Mouse (Mus musculus) thymus, postnatal 10 days (tissue): ENCODE results near the gene Nfe2.

ENCODE experiments used
- DNase-seq, 2 experiments: peaks; one replicate each; pipeline ENCODE4 v3.0.0; 2021; ENCODE audit warnings: low spot score in 2 of 2

The Nfe2 gene

GRCm38 (mm10) chr15:103257790-103258728 is at the start of gene Nfe2:
TSS of gene Nfe2 (minus strand) at chr15:103258403.
- peak; percentile 64 to 66 for DNase-seq

GRCm38 (mm10) chr15:103307125-103307524 is 48.9 kb upstream of the Nfe2 start:
- peak; percentile 80 to 91 for DNase-seq

GRCm38 (mm10) chr15:103305792-103306645 is 47.8 kb upstream of the Nfe2 start:
- DNase-seq, result no peak

- peak; percentile 74 to 76 for DNase-seq
Observed at GRCm38 (mm10) chr15:103305070-103305678, 47.0 kb upstream of the Nfe2 start.

GRCm38 (mm10) chr15:103304616-103304969 is 46.4 kb upstream of the Nfe2 start:
- no peak for DNase-seq

GRCm38 (mm10) chr15:103303916-103304615 is 45.9 kb upstream of the Nfe2 start:
- no peak for DNase-seq

GRCm38 (mm10) chr15:103302341-103303021 is 44.3 kb upstream of the Nfe2 start:
- no peak for DNase-seq

GRCm38 (mm10) chr15:103301547-103302340 is 43.5 kb upstream of the Nfe2 start:
- no peak for DNase-seq

GRCm38 (mm10) chr15:103301046-103301445 is 42.8 kb upstream of the Nfe2 start:
- no peak for DNase-seq

- no peak for DNase-seq
Observed at GRCm38 (mm10) chr15:103300560-103300959, 42.4 kb upstream of the Nfe2 start.

- no peak for DNase-seq
Observed at GRCm38 (mm10) chr15:103300067-103300471, 41.9 kb upstream of the Nfe2 start.

- no peak for DNase-seq
Observed at GRCm38 (mm10) chr15:103299644-103300043, 41.4 kb upstream of the Nfe2 start.

- no peak for DNase-seq
Observed at GRCm38 (mm10) chr15:103298861-103299616, 40.8 kb upstream of the Nfe2 start.

GRCm38 (mm10) chr15:103298026-103298425 is 39.8 kb upstream of the Nfe2 start:
- DNase-seq, result no peak

GRCm38 (mm10) chr15:103297313-103297712 is 39.1 kb upstream of the Nfe2 start:
- no peak for DNase-seq

- no peak for DNase-seq
Observed at GRCm38 (mm10) chr15:103295851-103296250, 37.6 kb upstream of the Nfe2 start.

GRCm38 (mm10) chr15:103294649-103295048 is 36.4 kb upstream of the Nfe2 start:
- no peak for DNase-seq

GRCm38 (mm10) chr15:103293375-103293774 is 35.2 kb upstream of the Nfe2 start:
- DNase-seq, result no peak

- no peak for DNase-seq
Observed at GRCm38 (mm10) chr15:103292673-103293345, 34.6 kb upstream of the Nfe2 start.
